Mouse (Mus musculus) heart, embryonic 13.5 days (tissue): Measurements from ENCODE around the gene Ropn1l. TPM values are rescaled to one million over a fixed set of nuclear protein-coding genes. Genes with fewer than 3 reads are reported as not detected.

Source experiments
- polyA plus RNA-seq: library from polyadenylated mRNA; unstranded; fragments of >200 nt; fragmentation: Nextera tagmentation; extraction: Ambion mirVana; gene quantifications from 2 replicates; pipeline ENCODE4 v1.2.1, GENCODE M21; 2015

The Ropn1l gene
- polyA plus RNA-seq, 1 experiment from 2014 or later: 2.0 TPM

Other genes with a start within 250 kb of the Ropn1l start
- 50.7 and 56.2 TPM in 2 replicates for gene Dap, start 229.4 kb downstream of the Ropn1l start, polyA plus RNA-seq
- 1.8 and 2.1 TPM in 2 replicates for gene Ankrd33b, start 86.0 kb downstream of the Ropn1l start, polyA plus RNA-seq
- gene March6, start 77.3 kb upstream of the Ropn1l start, polyA plus RNA-seq: 23.7 and 23.9 TPM in 2 replicates
- 9.2 TPM in 2 replicates for gene Cmbl, start 111.7 kb upstream of the Ropn1l start, polyA plus RNA-seq
- gene Cct5, start 148.1 kb upstream of the Ropn1l start, polyA plus RNA-seq: 362 and 387 TPM in 2 replicates
- gene Fam173b, start 148.1 kb upstream of the Ropn1l start, polyA plus RNA-seq: 12.7 and 14.3 TPM in 2 replicates